Mouse (Mus musculus) limb, embryonic 10.5 days (tissue): ENCODE measurements around the gene Pdzd9. TPM values are rescaled to one million over a fixed set of nuclear protein-coding genes. Genes with fewer than 3 reads are reported as not detected.

ENCODE experiments used
- DNase-seq: peaks from one replicate; pipeline ENCODE4 v3.0.0-alpha.2; 2017; ENCODE audit warnings: low spot score
- H3K27ac ChIP-seq: fragments of 300-500 bp; sonication (generic); 2 replicates; pipeline ENCODE4 v1.5.1; 2016; ENCODE audit warnings: mild to moderate bottlenecking
- H3K27me3 ChIP-seq: fragments of 300-500 bp; sonication (generic); 2 replicates; pipeline ENCODE4 v1.6.1; 2016; ENCODE audit warnings: low read depth, mild to moderate bottlenecking; ENCODE audit not compliant: poor library complexity, severe bottlenecking
- H3K36me3 ChIP-seq: fragments of 300-500 bp; sonication (generic); 2 replicates; pipeline ENCODE4 v1.6.1; 2016; ENCODE audit warnings: mild to moderate bottlenecking, moderate library complexity
- H3K4me1 ChIP-seq: fragments of 300-500 bp; sonication (generic); 2 replicates; pipeline ENCODE4 v1.6.1; 2016
- H3K4me3 ChIP-seq: fragments of 300-500 bp; sonication (generic); 2 replicates; pipeline ENCODE4 v1.5.1; 2016; ENCODE audit warnings: mild to moderate bottlenecking, moderate library complexity
- H3K9me3 ChIP-seq: fragments of 300-500 bp; sonication (generic); replicated peaks from 2 replicates; pipeline ENCODE4 v1.6.1; 2016; ENCODE audit warnings: mild to moderate bottlenecking
- WGBS: fragments of 180-500 bp; shearing (Covaris S2); methylation state at CpG from one replicate; pipeline ENCODE4 v1.1.7; 2016; 5-methylcytosine and 5-hydroxymethylcytosine counted together
- polyA plus RNA-seq: library from polyadenylated mRNA; unstranded; fragments of >200 nt; fragmentation: Nextera tagmentation; extraction: Ambion mirVana; gene quantifications from 2 replicates; pipeline ENCODE4 v1.2.1, GENCODE M21; 2016

Gene Pdzd9
- polyA plus RNA-seq, 1 experiment from 2014 or later = 0.46 TPM

DNA sequence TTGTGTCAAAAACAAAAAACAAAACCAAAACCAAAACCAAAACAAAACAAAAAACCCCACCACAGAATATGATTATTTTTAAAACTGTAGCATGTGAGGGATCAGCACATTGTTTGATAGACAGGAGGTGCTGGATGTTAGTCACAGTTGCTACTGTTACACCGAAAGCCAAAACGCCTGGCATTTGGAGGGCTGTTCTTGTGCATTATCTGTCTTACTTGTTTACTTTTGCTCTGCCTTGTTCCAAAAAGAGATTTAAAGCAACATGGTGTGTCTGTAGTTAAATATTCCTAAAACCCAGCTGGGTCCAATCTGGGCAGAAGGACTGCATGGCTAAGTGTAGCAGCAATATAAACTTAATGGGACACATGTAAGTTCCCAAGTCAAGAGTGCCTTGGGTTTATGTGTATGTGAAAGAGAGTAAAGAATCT, 14.6 kb upstream of the Pdzd9 start:
- no peak overlapping the region for H3K27ac ChIP-seq
- WGBS = 92% methylated on average over 2 of the region's 2 CpGs

DNA sequence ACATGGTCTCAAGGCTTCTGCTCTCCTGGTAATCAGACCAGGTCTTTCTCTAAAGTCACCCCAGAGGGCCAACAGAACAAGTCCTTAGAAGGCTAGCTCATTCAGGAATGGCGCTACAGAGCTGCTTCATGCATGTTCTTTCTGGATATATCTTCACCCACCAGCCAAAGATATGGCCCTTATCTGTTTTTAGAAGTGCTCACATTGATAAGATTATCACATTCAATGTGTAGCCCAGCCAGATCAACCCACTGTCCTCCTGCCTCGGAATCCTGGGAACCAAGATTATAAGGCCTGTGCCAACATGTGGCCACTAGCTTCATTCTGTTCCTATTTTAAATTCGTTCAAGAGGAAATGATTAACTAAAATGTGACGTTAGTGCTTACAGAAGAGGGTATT, 11.9 kb upstream of the Pdzd9 start:
- no peak for DNase-seq
- no peak overlapping the region for H3K27ac ChIP-seq
- peaks cover 18% of the 10 kb centered on the region for H3K4me1 ChIP-seq
- H3K27me3 ChIP-seq = no peaks in the 10 kb centered on the region
- no peaks in the 10 kb centered on the region for H3K9me3 ChIP-seq
- H3K36me3 ChIP-seq = 0 out of 2 replicates have a peak, but pooled peaks cover 2% of the 10 kb centered on the region
- 91% methylated on average over 4 of the region's 4 CpGs for WGBS
- H3K4me3 ChIP-seq = no peak overlapping the region

More for the DNA sequence above, 14.6 kb upstream of the Pdzd9 start:
- no peak for DNase-seq
- no peak overlapping the region for H3K4me3 ChIP-seq
- H3K9me3 ChIP-seq = no peaks in the 10 kb centered on the region
- no peaks in the 10 kb centered on the region for H3K27me3 ChIP-seq
- 0 out of 2 replicates have a peak, but pooled peaks cover 2% of the 10 kb centered on the region for H3K36me3 ChIP-seq
- H3K4me1 ChIP-seq = peaks cover under 1% of the 10 kb centered on the region; the same call in 1 of the 2 replicates

DNA sequence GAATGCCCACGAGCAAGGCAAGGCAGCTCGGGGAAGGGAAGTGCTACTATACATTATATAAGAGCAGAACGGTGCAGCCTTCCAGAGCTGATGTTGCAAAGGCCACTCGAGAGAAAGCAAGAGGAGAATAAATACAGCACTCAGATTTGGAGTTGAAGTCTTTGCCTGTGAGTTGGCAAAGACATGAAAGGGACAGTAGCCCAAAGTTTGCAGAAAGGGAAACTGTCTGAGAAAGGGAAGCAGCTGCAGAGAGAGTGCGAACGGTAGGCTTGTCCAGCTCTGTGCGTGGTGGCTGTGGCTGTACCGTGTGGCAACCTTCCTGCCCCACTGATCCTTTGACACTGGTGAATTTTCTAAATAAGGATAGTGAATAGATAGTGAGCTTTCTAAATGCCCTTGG, 8.9 kb upstream of the Pdzd9 start:
- peak overlapping the region; percentile 94 for H3K4me3 ChIP-seq
- no peaks in the 10 kb centered on the region for H3K9me3 ChIP-seq
- 0 out of 2 replicates have a peak, but pooled peaks cover 2% of the 10 kb centered on the region for H3K36me3 ChIP-seq
- 75% methylated on average over 8 of the region's 8 CpGs for WGBS
- H3K27ac ChIP-seq = no peak overlapping the region
- DNase-seq = no peak
- no peaks in the 10 kb centered on the region for H3K27me3 ChIP-seq
- peaks cover 26% of the 10 kb centered on the region for H3K4me1 ChIP-seq

DNA sequence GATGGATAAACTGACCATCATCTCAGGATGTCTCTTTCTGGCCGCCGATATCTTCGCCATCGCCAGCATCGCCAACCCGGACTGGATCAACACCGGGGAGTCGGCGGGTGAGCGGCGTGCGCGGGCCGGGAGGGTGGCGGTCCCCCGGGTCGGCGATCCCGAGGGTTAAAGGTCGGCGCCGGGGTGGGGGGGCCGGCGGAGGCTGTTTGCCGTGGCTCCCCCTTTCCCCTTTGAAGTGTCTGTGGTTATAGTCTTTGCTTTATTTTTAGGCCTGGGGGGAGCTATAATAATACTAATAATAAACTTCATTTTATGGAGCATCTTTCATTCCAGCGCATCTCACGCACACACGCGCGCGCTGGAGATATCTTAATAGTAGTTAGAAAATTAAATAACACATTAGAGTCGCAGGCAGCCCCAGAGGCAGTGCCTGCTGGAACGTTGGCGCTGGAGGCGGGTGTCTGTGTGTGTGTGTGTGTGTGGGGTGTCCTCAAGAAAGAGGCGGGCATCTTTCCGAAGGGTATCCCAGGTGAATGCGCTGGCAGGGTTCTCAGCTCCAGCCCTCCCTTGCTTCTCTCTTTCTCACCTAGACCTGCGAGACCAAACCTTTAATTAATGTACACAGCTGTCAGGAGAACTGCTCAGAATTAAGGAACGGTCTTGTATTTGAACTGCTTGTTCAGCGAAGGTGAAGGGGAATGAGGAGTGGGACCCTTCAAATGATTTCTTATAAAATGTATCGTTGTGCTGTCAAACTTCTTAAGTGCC, 7.8 kb upstream of the Pdzd9 start:
- WGBS = 2% methylated on average over 42 of the region's 42 CpGs
- H3K4me1 ChIP-seq = peaks cover 26% of the 10 kb centered on the region
- peak; percentile 50 for DNase-seq
- peak overlapping the region; percentile 94 for H3K4me3 ChIP-seq
- no peaks in the 10 kb centered on the region for H3K9me3 ChIP-seq
- H3K36me3 ChIP-seq = 0 out of 2 replicates have a peak, but pooled peaks cover 2% of the 10 kb centered on the region
- no peaks in the 10 kb centered on the region for H3K27me3 ChIP-seq
- peak overlapping the region; percentile 96 for H3K27ac ChIP-seq

DNA sequence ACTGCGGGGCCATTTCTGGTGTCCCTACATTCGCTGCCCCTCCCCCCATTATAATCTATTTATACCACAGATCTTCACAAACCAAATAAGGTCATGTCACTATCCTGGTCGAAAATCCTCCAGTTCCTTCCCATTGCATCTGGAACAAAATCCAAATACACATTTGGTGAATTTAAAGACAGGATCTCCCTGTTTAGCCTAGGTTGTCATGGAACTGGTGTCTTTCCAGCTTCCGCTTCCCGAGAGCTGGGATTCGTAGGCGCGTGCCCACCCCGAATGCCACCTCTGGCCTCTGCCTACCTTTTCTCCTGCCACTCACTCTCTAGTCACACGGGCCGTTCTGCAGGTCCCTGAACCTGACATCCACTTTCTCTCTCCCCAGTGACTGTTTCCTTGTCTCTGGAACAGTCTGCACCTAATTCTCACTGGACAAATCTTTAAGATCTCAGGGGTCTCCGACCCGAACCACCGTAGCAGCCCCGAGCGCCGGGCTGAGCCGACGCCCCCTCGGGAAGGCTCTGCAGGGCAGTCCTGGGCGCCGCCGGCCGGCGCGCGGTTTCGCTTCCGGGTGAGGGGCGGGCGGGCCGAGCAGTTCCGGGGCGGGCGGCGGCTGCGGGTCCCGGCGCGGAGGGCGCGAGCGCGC, 7.0 kb upstream of the Pdzd9 start, which contains the start of gene Mosmo:
Gene Mosmo, plus strand, starts transcription at position 618 of the 643 bp plus-strand sequence.
- WGBS = 4% methylated on average over 44 of the region's 44 CpGs
- H3K4me1 ChIP-seq = peaks cover 26% of the 10 kb centered on the region
- H3K27me3 ChIP-seq = no peaks in the 10 kb centered on the region
- H3K27ac ChIP-seq = peak within 1 kb of the TSS; percentile 96
- H3K4me3 ChIP-seq = peak within 1 kb of the TSS; percentile 94
- H3K9me3 ChIP-seq = no peaks in the 10 kb centered on the region
- H3K36me3 ChIP-seq = 0 out of 2 replicates have a peak, but pooled peaks cover under 1% of the 10 kb centered on the region
- peak; percentile 89 for DNase-seq

DNA sequence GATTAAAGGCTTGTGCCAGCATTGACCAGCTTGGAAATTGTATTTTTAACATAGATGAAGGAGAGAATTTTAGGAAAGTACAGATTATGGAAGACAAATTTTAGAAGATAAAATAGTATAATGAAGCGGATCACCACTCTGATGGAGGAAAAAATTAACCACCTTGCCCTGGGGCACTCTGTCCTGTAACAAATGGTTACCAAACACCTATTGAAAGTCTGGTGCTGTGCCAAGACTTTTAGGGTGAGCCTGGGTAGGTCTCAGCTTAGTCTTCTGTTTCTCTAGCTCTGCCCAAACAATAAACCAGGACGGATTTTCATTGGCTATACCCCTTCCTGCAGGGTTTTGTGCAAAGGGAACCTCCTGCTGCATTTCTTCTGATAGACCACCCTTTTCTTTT, 1.1 kb upstream of the Pdzd9 start:
- no peaks in the 10 kb centered on the region for H3K36me3 ChIP-seq
- DNase-seq = no peak
- no peaks in the 10 kb centered on the region for H3K9me3 ChIP-seq
- 69% methylated on average over 2 of the region's 2 CpGs for WGBS
- H3K27me3 ChIP-seq = no peaks in the 10 kb centered on the region
- H3K4me3 ChIP-seq = no peak overlapping the region
- peaks cover under 1% of the 10 kb centered on the region for H3K4me1 ChIP-seq
- no peak overlapping the region for H3K27ac ChIP-seq

DNA sequence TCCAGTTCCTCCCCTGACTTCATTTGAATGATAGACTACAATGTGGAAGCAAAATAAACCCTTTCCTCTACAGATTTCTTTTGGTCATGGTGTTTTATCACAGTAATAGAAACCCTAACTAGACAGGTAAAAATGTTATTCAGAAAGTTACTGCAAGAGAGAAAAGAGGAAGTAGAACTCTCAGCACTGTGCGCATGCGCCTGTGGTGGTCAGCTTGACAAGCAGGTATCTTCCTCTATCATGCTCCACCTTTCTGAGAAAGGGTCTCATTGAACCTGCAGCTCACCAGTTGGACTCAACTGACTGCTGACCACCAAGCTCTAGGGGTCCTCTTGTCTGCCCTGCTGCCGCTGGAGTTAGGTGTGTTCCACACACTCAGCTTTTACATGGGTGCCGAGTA, 8.1 kb downstream of the Pdzd9 start:
- Histone ChIP-seq H3K4me1 (0 out of 2 replicates have a peak, but pooled peaks cover 4% of the 10 kb centered on the region), H3K4me3 (no peak overlapping the region), H3K36me3 (peaks cover 39% of the 10 kb centered on the region), H3K27me3 (no peaks in the 10 kb centered on the region), H3K27ac (no peak overlapping the region), H3K9me3 (no peaks in the 10 kb centered on the region)
- 95% methylated on average over 4 of the region's 4 CpGs for WGBS
- DNase-seq = no peak

DNA sequence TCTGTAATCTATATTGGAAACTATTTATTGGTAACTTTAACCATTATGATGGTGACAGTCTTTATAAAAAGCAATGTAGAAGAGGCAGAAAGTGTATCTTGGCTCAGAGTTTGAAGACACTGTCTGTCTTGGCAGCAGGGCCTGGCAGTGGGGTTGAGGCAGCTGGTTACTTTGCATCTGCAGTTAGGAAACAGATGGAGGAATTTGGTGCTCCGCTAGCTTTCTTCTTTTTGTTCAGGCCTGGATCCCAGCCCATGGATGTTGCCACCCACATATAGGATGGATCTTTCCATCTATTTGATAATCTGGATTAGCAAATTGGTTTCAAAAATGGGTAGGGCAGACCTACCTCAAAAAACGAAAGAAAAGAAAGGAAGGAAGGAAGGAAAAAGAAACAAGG, 22.3 kb downstream of the Pdzd9 start:
- Histone ChIP-seq H3K4me1 (no peaks in the 10 kb centered on the region), H3K27me3 (no peaks in the 10 kb centered on the region), H3K9me3 (no peaks in the 10 kb centered on the region), H3K27ac (no peak overlapping the region), H3K36me3 (peaks cover 99% of the 10 kb centered on the region), H3K4me3 (no peak overlapping the region)
- no peak for DNase-seq
- WGBS = 94% methylated on average over 2 of the region's 2 CpGs

DNA sequence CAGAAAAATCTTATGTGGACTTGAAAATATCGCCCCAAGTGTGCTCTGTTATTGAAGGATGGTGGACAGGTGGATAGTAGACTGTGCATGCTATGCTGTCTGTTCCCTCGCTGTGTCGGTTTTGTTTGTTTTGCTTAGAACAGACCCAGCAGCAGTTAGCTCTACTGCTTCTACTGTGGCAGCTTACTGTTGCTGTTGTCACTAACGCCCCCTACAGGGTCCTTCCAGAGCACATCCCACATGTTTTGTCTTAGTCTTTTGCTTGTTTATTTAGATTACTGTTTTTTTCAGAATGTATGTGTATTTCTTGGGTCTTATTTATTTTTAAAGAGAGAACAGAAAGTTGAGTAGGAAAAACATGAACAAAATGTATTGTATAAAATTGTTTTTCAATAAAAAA, 26.9 kb downstream of the Pdzd9 start:
- no peak for DNase-seq
- no peaks in the 10 kb centered on the region for H3K27me3 ChIP-seq
- 70% methylated on average over 4 of the region's 4 CpGs for WGBS
- peaks cover 97% of the 10 kb centered on the region for H3K36me3 ChIP-seq
- H3K9me3 ChIP-seq = no peaks in the 10 kb centered on the region
- H3K4me1 ChIP-seq = no peaks in the 10 kb centered on the region
- H3K4me3 ChIP-seq = no peak overlapping the region
- H3K27ac ChIP-seq = no peak overlapping the region

DNA sequence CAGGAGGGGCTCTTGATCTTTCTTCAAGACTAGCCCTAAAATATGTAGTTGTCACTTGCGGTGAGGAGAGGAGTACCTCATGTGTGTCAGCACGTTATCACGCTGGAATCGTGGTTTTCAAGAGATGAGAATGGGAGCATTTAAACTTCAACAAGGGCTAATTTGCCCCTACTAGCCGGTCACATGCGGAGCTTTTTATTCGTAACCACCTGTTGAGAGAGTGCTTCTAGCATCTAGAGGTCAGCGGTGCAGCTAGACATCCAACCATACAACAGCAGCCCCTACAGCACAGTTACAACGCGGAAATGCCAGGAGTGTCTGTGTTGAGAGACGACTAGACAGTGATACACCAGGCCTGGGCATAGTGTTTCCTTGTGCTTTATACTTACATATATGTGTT, 34.3 kb downstream of the Pdzd9 start:
- Histone ChIP-seq H3K4me3 (peak overlapping the region; percentile 86), H3K4me1 (peaks cover 14% of the 10 kb centered on the region), H3K36me3 (peaks cover 35% of the 10 kb centered on the region), H3K27me3 (no peaks in the 10 kb centered on the region), H3K9me3 (no peaks in the 10 kb centered on the region), H3K27ac (peak overlapping the region; percentile 92)
- no peak for DNase-seq
- WGBS = 2% methylated on average over 11 of the region's 11 CpGs

DNA sequence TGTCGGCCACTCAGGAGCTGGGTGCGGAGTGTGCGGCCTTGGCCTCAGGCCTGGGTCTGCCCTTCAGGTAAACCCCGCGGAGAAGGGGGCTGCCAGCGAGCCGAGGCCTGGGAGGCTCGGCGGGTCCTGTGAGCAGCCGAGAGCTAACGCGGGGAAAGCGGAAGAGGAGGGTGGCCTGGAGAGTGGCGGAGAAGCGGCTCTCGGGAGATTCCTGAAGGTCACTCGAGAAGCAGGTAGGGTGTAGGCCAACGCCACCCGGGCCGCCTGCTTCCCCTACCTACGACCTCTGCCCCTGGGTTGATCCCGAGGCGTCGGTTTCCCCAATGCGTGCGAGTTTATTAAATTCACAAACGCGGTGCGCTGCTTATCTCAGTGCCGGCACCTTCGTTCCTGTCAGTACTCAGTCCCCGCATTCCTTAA, 34.8 kb downstream of the Pdzd9 start:
- peaks cover 14% of the 10 kb centered on the region for H3K4me1 ChIP-seq
- H3K27ac ChIP-seq = peak overlapping the region; percentile 92
- H3K36me3 ChIP-seq = peaks cover 31% of the 10 kb centered on the region
- DNase-seq = no peak
- no peaks in the 10 kb centered on the region for H3K27me3 ChIP-seq
- no peaks in the 10 kb centered on the region for H3K9me3 ChIP-seq
- WGBS = under 1% methylated on average over 32 of the region's 32 CpGs
- H3K4me3 ChIP-seq = peak overlapping the region; percentile 86

DNA sequence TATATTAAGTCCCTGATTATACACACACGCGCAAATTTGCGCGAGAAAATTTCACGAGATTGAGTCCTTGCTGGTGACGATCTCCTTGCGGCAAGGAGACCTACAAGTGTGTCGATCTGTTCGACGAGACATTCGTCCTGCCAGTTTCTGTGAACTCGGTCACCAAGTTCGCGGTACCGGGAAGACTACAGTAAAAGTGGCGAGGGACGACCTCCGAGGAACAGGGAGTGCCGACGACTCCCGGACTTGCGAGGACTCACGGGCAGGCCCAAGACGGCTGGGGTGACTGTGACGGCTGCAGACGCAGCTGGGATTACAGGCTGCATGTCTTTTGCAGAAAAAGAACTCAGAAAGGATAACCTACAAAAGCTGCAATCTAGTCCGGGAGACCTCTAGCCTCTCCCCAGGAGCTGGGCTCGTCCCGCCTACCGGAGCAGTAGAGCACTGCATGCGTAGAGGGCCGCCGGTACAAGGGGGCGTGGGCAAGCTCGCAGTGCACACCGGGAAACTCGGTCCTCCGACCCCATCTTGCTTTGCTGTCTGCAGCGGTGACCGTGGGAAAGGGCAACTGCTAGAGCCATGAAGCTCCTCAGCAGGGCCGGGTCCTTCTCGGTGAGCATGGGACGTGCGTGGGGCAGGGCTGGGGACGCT, 35.3 kb downstream of the Pdzd9 start, which contains the start of gene Uqcrc2:
Gene Uqcrc2, plus strand, starts transcription at position 466 of the 651 bp plus-strand sequence.
- under 1% methylated on average over 45 of the region's 45 CpGs for WGBS
- no peaks in the 10 kb centered on the region for H3K27me3 ChIP-seq
- H3K9me3 ChIP-seq = no peaks in the 10 kb centered on the region
- peak; percentile 90 for DNase-seq
- peaks cover 14% of the 10 kb centered on the region for H3K4me1 ChIP-seq
- peak within 1 kb of the TSS; percentile 92 for H3K27ac ChIP-seq
- H3K36me3 ChIP-seq = peaks cover 25% of the 10 kb centered on the region
- H3K4me3 ChIP-seq = peak within 1 kb of the TSS; percentile 86
